Mouse (Mus musculus) erythroid progenitor cell, adult 5-6 weeks (primary cell): ENCODE results near the gene Traf3. TPM values are rescaled to one million over a fixed set of nuclear protein-coding genes. Genes with fewer than 3 reads are reported as not detected.

Experiments
- ATAC-seq: replicated peaks from 2 replicates; pipeline ENCODE4 v1.8.0; 2016; ENCODE audit warnings: moderate number of reproducible peaks, mild to moderate bottlenecking, moderate TSS enrichment, inconsistent platforms; ENCODE audit not compliant: poor library complexity, low FRiP score, severe bottlenecking
- total RNA-seq, 2 experiments: library from RNA; stranded (forward) in 1 of 2; stranded (reverse) in 1 of 2; fragments of 150-400 nt in 1 of 2; fragments of 186-747, 209-891 nt in 1 of 2; gene quantifications; 2 replicates each; pipeline versions ENCODE4 v1.2.3 to v1.2.4; 2015 to 2017; ENCODE audit warnings: low replicate concordance in 2 of 2

Gene Traf3
- total RNA-seq, 2 experiments from 2014 or later: 2.3 to 2.5 TPM

- no peak for ATAC-seq
These were observed 118.4 kb downstream of the Traf3 start for GRCm38 (mm10) chr12:111284532-111284931.

GRCm38 (mm10) chr12:111293025-111293424, 126.9 kb downstream of the Traf3 start:
- no peak for ATAC-seq

GRCm38 (mm10) chr12:111301322-111302017, 135.3 kb downstream of the Traf3 start:
- no peak for ATAC-seq

GRCm38 (mm10) chr12:111302018-111302345, 135.8 kb downstream of the Traf3 start:
- ATAC-seq: no peak

- ATAC-seq: no peak
These were observed 137.7 kb downstream of the Traf3 start for GRCm38 (mm10) chr12:111303702-111304337.

- ATAC-seq: no peak
These were observed 140.7 kb downstream of the Traf3 start for GRCm38 (mm10) chr12:111306821-111307220.

GRCm38 (mm10) chr12:111309256-111309655, 143.1 kb downstream of the Traf3 start:
- no peak for ATAC-seq

- no peak for ATAC-seq
These were observed 143.8 kb downstream of the Traf3 start for GRCm38 (mm10) chr12:111309931-111310330.

- ATAC-seq: no peak
These were observed 145.6 kb downstream of the Traf3 start for GRCm38 (mm10) chr12:111311775-111312174.

- no peak for ATAC-seq
These were observed 148.1 kb downstream of the Traf3 start for GRCm38 (mm10) chr12:111314273-111314672.

Other genes starting within 250 kb of the Traf3 start
- gene Ankrd9, start 187.3 kb upstream of the Traf3 start, total RNA-seq (2015; ENCODE audit: low replicate concordance): 8.4 and 13.3 TPM in 2 replicates
- gene Ankrd9, start 187.3 kb upstream of the Traf3 start, total RNA-seq (2017; ENCODE audit: low replicate concordance): 18.3 and 20.3 TPM in 2 replicates
- gene Rcor1, start 127.0 kb upstream of the Traf3 start, total RNA-seq (2015; ENCODE audit: low replicate concordance): 27.8 and 31.0 TPM in 2 replicates
- 21.2 and 40.1 TPM in 2 replicates for gene Rcor1, start 127.0 kb upstream of the Traf3 start, total RNA-seq (2017; ENCODE audit: low replicate concordance)
- not detected in 2 replicates for gene 4930595D18Rik, start 18.1 kb downstream of the Traf3 start, total RNA-seq (2015; ENCODE audit: low replicate concordance)
- not detected in 2 replicates for gene 4930595D18Rik, start 18.1 kb downstream of the Traf3 start, total RNA-seq (2017; ENCODE audit: low replicate concordance)
- gene Amn, start 104.7 kb downstream of the Traf3 start, total RNA-seq (2015; ENCODE audit: low replicate concordance): not detected in 2 replicates
- not detected in 2 replicates for gene Amn, start 104.7 kb downstream of the Traf3 start, total RNA-seq (2017; ENCODE audit: low replicate concordance)
- 0.42 and 9.7 TPM in 2 replicates for gene Cdc42bpb, start 211.3 kb downstream of the Traf3 start, total RNA-seq (2015; ENCODE audit: low replicate concordance)
- gene Cdc42bpb, start 211.3 kb downstream of the Traf3 start, total RNA-seq (2017; ENCODE audit: low replicate concordance): 0.64 and 9.7 TPM in 2 replicates
- not detected in 2 replicates for gene Lbhd2, start 240.4 kb downstream of the Traf3 start, total RNA-seq (2015; ENCODE audit: low replicate concordance)
- not detected in 2 replicates for gene Lbhd2, start 240.4 kb downstream of the Traf3 start, total RNA-seq (2017; ENCODE audit: low replicate concordance)